Mouse (Mus musculus) lung, postnatal 10 days (tissue): ENCODE data around the gene Yeats2.
"Not testable (repeated sequence)": the region's sequence is repeated elsewhere in the genome, so short reads cannot be mapped to it uniquely, and the experiment has no call there.

Experiments used
- DNase-seq: peaks from one replicate; pipeline ENCODE4 v3.0.0; 2021

Yeats2 gene

GRCm38 (mm10) chr16:20140772-20141531 is at the start of gene Yeats2:
Gene Yeats2 (plus strand): TSS chr16:20141063.
- peak; percentile 87 for DNase-seq

GRCm38 (mm10) chr16:20095966-20096365 is 44.9 kb upstream of the Yeats2 start:
- DNase-seq = peak; percentile 28

- DNase-seq = peak; percentile 97
These were observed 43.7 kb upstream of the Yeats2 start, which contains the start of gene Klhl24 for GRCm38 (mm10) chr16:20097069-20097710. Gene Klhl24 (plus strand): TSS chr16:20097542.

GRCm38 (mm10) chr16:20097711-20098374 is 43.0 kb upstream of the Yeats2 start:
- peak; percentile 97 for DNase-seq

- no peak for DNase-seq
These were observed 42.5 kb upstream of the Yeats2 start for GRCm38 (mm10) chr16:20098375-20098727.

GRCm38 (mm10) chr16:20098866-20099629 is 41.8 kb upstream of the Yeats2 start:
- peak; percentile 43 for DNase-seq

GRCm38 (mm10) chr16:20106996-20107395 is 33.9 kb upstream of the Yeats2 start:
- no peak for DNase-seq

- no peak for DNase-seq
These were observed 31.9 kb upstream of the Yeats2 start for GRCm38 (mm10) chr16:20108961-20109360.

GRCm38 (mm10) chr16:20112649-20113048 is 28.2 kb upstream of the Yeats2 start:
- no peak for DNase-seq

GRCm38 (mm10) chr16:20116069-20116468 is 24.8 kb upstream of the Yeats2 start:
- no peak for DNase-seq

- not testable (repeated sequence) for DNase-seq
These were observed 14.5 kb upstream of the Yeats2 start for GRCm38 (mm10) chr16:20126319-20126883.

GRCm38 (mm10) chr16:20130397-20130796 is 10.5 kb upstream of the Yeats2 start:
- DNase-seq = no peak

GRCm38 (mm10) chr16:20144568-20144967 is 3.7 kb downstream of the Yeats2 start:
- no peak for DNase-seq

GRCm38 (mm10) chr16:20151991-20152390 is 11.1 kb downstream of the Yeats2 start:
- DNase-seq = no peak

- DNase-seq = no peak
These were observed 12.9 kb downstream of the Yeats2 start for GRCm38 (mm10) chr16:20153742-20154141.

GRCm38 (mm10) chr16:20160130-20160529 is 19.3 kb downstream of the Yeats2 start:
- no peak for DNase-seq

- no peak for DNase-seq
These were observed 28.2 kb downstream of the Yeats2 start for GRCm38 (mm10) chr16:20169071-20169470.

GRCm38 (mm10) chr16:20169471-20170106 is 28.7 kb downstream of the Yeats2 start:
- peak; percentile 63 for DNase-seq

- no peak for DNase-seq
These were observed 38.7 kb downstream of the Yeats2 start for GRCm38 (mm10) chr16:20179406-20180175.

GRCm38 (mm10) chr16:20185368-20185767 is 44.5 kb downstream of the Yeats2 start:
- peak; percentile 22 for DNase-seq

GRCm38 (mm10) chr16:20191161-20191882 is 50.5 kb downstream of the Yeats2 start:
- no peak for DNase-seq
